Mouse (Mus musculus) layer of hippocampus, adult 18-20 months (tissue): Measurements from ENCODE around the gene Ociad2. TPM values are rescaled to one million over a fixed set of nuclear protein-coding genes. Genes with fewer than 3 reads are reported as not detected.

Experiments
- DNase-seq, 2 experiments: peaks; one replicate each; pipeline ENCODE4 v3.0.0; 2022; ENCODE audit warnings: low spot score in 2 of 2
- long read RNA-seq: library from polyadenylated mRNA; stranded (forward); transcript quantifications from one replicate; pipeline ENCODE4 v2.0.0, GENCODE M21; 2021
- total RNA-seq, 2 experiments: library from RNA; stranded (reverse); gene quantifications; 2 replicates each; pipeline ENCODE4 v1.2.3; 2021

The Ociad2 gene
- 100 to 1,000 TPM; 124 to 136 TPM for total RNA-seq
- long read RNA-seq, transcript Ociad2-201 (7 exons, 2,554 nt) = major isoform, 188 of 227 reads
- long read RNA-seq, transcript Ociad2-205 (6 exons, 2,378 nt) = minor isoform, 8 of 227 reads
- long read RNA-seq, partial matches to known transcripts = 12 of 227 reads
- long read RNA-seq, other reads (novel, unspliced or antisense) = 15 of 227 reads

DNA sequence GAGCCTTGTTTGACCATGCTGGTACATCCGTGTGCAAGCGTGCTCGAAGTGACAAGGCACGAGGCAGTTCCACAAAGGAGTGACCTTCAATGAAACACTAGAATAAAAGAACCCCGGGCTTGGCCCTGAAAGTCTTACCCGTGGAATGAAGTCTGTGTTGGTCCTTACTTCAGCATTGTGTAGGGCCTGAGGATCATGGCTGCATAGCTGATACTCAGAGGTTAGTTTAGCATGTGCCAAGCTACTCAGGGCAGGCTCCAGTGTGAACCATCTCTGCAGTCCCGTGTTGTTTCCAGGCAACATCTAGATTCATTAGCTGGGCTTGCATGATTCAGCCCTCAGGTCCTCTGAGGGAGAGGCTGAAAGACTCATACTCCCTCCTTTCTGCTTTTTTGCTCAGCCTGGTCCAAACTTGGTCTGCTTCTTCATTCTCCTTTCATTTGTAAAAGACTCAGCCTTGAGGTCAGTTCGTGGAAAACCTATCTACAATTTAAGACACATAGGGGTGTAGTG is at the start of gene Ociad2:
TSS of gene Ociad2 (minus strand) at position 306 of the 513 bp plus-strand sequence.
- DNase-seq = no peak

GRCm38 (mm10) chr5:73383647-73383970 is 42.8 kb upstream of the Ociad2 start:
- DNase-seq = no peak

DNA sequence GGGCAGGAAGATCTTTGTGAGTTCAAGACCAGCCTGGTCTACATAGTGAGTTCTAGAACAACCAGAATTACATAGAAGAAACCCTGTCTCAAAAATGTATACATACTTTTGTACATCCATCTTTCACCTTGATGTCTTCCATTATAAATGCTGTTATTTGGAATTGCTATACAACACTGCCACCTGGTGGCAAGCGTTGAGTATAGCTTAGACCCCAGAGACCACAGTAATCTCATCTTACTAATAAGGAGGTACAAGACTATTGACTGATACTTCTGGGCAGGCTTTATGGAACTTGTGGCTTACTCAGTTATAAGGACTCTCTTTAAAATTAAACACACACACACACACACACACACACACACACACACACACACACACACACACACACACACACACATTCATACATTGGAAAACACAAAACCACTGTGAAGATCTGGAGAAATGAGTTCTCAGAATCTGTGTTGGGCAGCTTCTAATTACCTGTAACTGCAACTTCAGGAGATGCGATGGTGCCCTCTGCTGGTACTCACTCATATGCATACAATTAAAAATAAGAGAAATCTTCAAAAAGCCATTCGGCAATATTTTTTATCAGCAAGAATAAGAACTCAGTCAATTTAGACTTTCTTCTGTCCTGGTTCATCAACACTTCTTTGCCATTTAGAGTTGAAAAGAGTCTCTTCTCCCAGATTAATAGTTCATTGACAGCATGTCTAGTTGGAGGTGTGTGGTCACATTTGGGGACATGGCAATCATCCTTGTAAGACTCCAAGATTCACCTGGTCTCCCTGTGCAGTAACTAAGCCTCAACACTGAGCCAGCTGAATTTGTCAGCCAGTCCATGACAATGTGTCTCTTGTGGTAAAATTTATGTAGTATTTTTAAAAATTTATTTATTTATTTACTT is 42.2 kb upstream of the Ociad2 start:
- DNase-seq = peak; percentile 43 to 84

GRCm38 (mm10) chr5:73381976-73382540 is 41.2 kb upstream of the Ociad2 start:
- no peak for DNase-seq

GRCm38 (mm10) chr5:73381510-73381909 is 40.7 kb upstream of the Ociad2 start:
- DNase-seq = no peak

DNA sequence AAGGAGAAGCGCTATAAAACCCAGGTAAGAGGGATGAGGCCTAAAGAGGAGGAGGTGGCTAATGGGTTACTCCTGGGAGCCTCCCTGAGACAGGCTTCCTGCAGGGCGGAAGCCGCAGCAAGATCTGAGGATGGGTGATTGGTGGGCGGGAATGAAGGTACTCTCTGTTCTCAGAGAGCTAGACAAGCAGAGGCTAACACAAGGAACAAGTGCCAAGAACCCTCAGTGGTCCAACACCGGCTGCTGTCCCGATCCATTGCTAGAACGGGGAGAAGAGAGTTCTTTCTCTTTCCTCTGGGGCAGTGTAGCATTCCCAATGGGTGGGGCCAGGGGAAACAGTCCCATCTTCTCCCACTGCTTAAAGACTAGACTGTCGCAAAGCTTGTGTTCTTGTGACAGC is 40.0 kb upstream of the Ociad2 start:
- peak in 1 of 2 experiments; percentile 31 for DNase-seq

- peak; percentile 83 to 93 for DNase-seq
Observed at GRCm38 (mm10) chr5:73379908-73380307, 39.1 kb upstream of the Ociad2 start.

- DNase-seq = no peak
Observed at GRCm38 (mm10) chr5:73376491-73376890, 35.7 kb upstream of the Ociad2 start.

- no peak for DNase-seq
Observed at GRCm38 (mm10) chr5:73376041-73376440, 35.2 kb upstream of the Ociad2 start.

DNA sequence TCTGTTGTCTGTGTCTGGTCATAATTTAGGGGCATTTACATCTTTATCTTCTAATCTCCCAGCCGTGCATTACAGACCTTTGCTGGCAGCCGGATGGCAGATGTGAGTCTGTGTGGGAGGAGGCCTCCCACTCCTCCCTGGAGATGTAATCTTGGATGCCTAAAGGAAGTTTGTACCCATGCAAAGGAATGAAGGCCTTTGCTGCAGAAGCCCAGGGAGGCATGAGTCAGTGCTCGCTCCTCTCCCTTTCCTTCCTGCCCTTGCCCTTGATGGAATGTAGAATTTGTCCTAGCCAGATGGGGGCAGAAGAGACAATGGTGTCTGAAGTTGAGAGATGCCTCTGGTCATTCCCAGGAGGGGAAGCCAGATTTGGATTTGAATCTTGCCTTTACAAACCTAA is 32.4 kb upstream of the Ociad2 start:
- no peak for DNase-seq

DNA sequence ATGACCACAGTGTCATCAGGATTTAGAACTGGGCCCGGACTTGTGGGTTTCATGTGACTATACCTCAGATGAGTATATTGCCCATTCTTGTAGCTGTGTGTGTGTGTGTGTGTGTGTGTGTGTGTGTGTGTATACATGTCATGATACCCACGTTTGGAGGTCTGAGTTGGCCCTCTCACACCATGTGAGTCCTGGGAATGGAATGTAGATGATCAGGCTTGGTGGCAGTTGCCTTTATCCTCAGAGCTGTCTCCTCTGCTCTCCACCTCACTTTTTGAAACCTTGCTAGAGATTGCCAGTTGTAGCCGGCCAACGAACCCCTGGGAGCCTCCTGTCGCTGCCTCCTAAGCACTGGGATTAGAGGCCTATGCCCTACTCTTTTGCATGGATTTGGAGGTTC is 31.8 kb upstream of the Ociad2 start:
- no peak for DNase-seq

GRCm38 (mm10) chr5:73369731-73370130 is 28.9 kb upstream of the Ociad2 start:
- no peak for DNase-seq

GRCm38 (mm10) chr5:73368845-73369447 is 28.1 kb upstream of the Ociad2 start:
- peak in 1 of 2 experiments; percentile 46 for DNase-seq

GRCm38 (mm10) chr5:73367906-73368305 is 27.1 kb upstream of the Ociad2 start:
- no peak for DNase-seq

DNA sequence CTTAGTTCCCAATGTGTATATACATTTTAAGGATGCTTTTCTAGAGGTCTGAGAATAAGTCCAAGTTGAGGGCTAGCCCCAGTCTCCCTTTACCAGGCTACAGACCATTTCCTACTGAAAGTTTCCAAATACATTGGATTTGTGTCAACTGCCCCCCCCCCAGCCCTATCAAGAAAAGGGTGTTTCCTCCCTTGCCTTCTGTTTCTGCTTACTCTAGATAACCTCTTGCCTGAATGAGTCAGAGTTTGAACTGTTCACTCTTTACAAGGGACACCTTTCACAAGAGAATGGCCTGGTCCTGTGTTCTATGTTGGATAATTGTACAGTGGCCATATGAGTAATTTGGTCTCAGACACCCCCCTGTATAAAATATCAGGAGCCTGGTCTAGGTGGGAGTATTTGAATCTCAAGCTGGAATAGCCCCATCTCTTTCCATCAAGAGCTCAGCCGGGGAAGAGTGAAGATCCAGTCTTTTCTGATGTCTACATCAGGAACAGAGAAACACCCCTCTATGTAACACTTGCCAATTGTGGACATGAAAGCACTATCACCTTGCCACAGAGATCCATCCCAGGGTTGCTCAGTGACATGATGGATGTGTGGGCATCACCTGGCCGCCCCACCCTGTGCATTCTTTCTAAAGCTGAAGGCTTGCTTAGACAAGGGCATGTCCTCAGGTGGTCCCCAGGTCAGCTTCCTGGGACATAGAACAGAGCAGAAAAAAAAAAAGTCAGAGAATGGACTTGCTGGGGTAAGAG is 23.5 kb upstream of the Ociad2 start:
- DNase-seq = no peak

DNA sequence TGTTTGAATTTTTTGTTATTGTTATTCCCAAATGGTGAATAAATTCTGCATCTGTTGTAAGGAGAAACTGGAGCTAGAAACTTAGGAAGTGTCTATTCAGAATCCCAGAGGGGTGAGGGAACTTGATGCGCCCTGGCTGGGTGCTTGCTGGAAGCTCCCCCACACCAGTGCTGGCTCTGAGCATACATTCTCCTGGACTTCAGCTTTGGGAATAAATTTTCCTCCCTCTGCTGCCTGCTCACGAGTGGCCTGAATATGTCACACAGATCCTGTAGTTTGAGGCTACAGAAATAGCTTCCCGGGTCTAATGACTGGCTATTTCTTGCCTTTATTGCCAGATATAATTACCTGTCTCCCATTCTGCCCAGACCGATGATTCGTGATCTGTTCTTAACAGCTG is 22.0 kb upstream of the Ociad2 start:
- DNase-seq = no peak

DNA sequence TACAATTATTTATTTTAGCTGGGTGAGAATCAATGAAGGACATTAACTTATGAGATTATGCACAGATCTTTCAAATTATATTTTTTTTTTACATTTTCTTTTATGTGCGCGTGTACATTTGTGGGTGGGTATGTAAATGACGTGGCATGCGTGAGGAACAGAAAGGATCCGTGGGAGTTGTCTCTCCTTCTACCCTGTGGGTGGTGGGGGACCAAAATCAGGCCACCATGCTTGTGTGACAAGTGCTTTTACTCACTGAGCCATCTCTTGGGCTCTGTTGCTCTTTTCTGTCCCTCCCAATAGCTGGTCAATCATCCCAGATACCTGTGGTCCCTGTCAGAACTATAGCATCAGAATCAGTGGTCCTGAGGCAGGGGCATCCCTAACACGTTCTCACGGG is 21.5 kb upstream of the Ociad2 start:
- DNase-seq = no peak

DNA sequence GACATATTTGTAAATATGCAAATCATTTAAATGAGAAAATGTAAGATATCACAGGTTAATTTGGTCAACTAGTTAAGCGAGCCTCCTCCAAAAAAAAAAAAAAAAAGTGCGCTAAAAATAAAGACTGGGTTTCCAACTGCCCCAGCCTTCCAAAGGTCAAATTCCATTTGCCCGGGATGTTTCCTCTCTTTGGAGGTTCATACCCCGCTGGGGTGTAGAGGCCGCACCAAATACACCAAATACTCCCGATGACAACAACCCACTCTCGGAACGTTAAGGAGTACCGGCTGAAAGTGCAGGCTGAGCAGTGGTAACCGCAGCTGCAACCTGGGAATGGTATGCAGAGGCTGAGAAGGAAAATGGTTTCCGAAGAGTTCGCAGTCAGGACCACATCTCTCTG is 19.4 kb upstream of the Ociad2 start:
- no peak for DNase-seq

GRCm38 (mm10) chr5:73359752-73360141 is 18.9 kb upstream of the Ociad2 start:
- peak in 1 of 2 experiments; percentile 78 for DNase-seq

DNA sequence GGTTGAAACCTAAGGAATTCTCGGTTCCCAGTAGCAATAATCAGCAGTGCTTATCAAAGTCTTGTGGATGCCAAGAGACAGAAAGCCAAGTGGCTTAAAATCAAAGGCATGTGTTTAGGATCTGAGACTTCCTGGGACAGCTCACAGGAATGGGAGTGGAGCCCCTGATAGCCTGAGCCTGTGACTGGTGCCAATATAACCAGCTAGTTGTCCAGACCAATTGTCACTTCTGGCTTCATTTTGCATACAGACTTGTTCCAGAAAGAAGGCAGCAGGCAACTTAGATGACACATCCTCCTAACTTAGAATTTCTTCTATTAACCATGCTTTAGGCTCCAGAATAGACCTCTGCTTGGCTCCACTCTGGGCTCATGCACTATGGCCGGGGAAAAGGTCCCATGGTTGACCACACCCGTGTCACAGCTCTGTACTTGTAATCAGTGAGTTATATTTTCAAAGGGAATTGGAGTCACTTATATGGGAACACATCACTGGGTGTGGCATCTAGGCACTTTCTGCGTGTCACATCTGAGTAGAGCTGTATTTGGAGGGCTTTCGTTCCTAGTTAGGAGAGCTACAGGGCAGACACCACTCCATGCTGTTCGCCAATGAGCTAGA is 18.4 kb upstream of the Ociad2 start:
- DNase-seq = no peak

- no peak for DNase-seq
Observed at GRCm38 (mm10) chr5:73355393-73355792, 14.6 kb upstream of the Ociad2 start.
